Comparison of ENCODE assay signal across 17 mouse cellular contexts in the genomic region with DNA sequence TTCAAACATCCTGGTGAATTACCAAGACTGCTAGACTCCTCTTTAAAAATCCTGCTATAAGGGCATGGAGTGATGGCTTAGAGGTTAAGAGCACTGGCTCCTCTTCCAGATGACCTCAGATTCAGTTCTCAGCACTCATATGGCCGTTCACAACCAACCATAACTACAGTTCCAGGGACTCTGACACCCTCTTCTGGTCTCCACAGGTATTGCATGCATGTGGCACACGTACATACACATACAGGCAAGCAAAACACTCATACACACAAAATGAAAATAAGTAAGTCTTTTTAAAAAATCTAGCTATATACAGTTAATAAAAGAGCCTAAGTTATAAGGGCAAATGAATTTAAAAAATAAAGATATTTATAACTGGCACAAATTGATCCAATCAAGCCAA.
DNase-seq lines count a peak whose midpoint lies in the region; TF ChIP-seq lines count a peak whose summit lies in the region.
"Had no signal": no experiment of that assay in that cellular context is flagged by ENCODE, and none has a peak within 500 bp of the region (broad histone marks: within the 10 kb centered on the region; RNA-seq: fewer than 3 reads in every experiment).

No protein-coding gene starts in this region.

- no peak for TF ChIP-seq RAD21 in MEL (IDR thresholded peaks at IDR 0.05; ENCODE audit: low read depth, low read length)

- H3K79me2 ChIP-seq in MEL (ENCODE audit: control insufficient read depth, insufficient read depth, low read length, poor library complexity), result no peaks in the 10 kb centered on the region

- no peaks in the 10 kb centered on the region for H3K4me1 ChIP-seq in MEL (ENCODE audit: control insufficient read depth in 1 of 2, insufficient read depth in 2 of 2, low read length in 2 of 2)

- H3K27ac ChIP-seq in layer of hippocampus, adult 2 months, result no peak overlapping the region
- H3K27ac ChIP-seq in MEL (ENCODE audit: control insufficient read depth, low read depth, low read length), result no peak overlapping the region
- H3K27ac ChIP-seq: embryonic facial prominence, embryonic 13.5 days; forebrain, embryonic 15.5 days; hindbrain, embryonic 12.5 days had no signal

- TF ChIP-seq CTCF in layer of hippocampus, adult 2 months (conservative IDR thresholded peaks at IDR 0.05), result peak; percentile 60
- TF ChIP-seq CTCF in MEL (IDR thresholded peaks at IDR 0.05 in 2 of 3, conservative IDR thresholded peaks at IDR 0.05 in 1 of 3; ENCODE audit: control insufficient read depth in 1 of 3, insufficient read depth in 1 of 3, low read depth in 2 of 3, low read length in 3 of 3, poor library complexity in 1 of 3, severe bottlenecking in 1 of 3), result peak; percentile 8 to 36 (median 9); a peak in 3 of 6 replicates

- H3K9me3 ChIP-seq in MEL (replicated peaks; ENCODE audit: insufficient read depth, low read length), result no peaks in the 10 kb centered on the region
- H3K9me3 ChIP-seq: embryonic facial prominence, embryonic 13.5 days; forebrain, embryonic 15.5 days; hindbrain, embryonic 12.5 days had no signal

- no peak for DNase-seq in layer of hippocampus, adult 2 months (ENCODE audit: low spot score in 2 of 2)
- DNase-seq in layer of hippocampus, postnatal 36 days, result no peak
- DNase-seq in 3T3-L1 (ENCODE audit: low read depth, low spot score), result peak; percentile 10
- DNase-seq in 416B (ENCODE audit: low read depth), result peak; percentile 8
- DNase-seq in MEL (ENCODE audit: low read depth, low spot score), result peak; percentile 8
- no peak for DNase-seq in Muller cell, postnatal 12 days (ENCODE audit: inconsistent ontology term)
- no peak for DNase-seq in adrenal gland, postnatal 4 days (ENCODE audit: low spot score in 2 of 2)
- DNase-seq: adrenal gland, adult 2 months; cerebellum, adult 11 months; cerebellum, postnatal 14 days; heart, postnatal 10 days; midbrain, embryonic 14.5 days; thymus, postnatal 25 days had no signal

- no peak overlapping the region for H3K4me3 ChIP-seq in layer of hippocampus, adult 2 months
- H3K4me3 ChIP-seq in MEL (ENCODE audit: control insufficient read depth in 1 of 2, insufficient read depth in 1 of 2, low read depth in 2 of 2, low read length in 2 of 2), result no peak overlapping the region
- H3K4me3 ChIP-seq: embryonic facial prominence, embryonic 13.5 days; forebrain, embryonic 15.5 days; hindbrain, embryonic 12.5 days; myocyte had no signal

- no peak for TF ChIP-seq EP300 in MEL (IDR thresholded peaks at IDR 0.05; ENCODE audit: low read depth in 1 of 2, low read length in 2 of 2)

- H3K9ac ChIP-seq in MEL (ENCODE audit: control insufficient read depth, low read depth, low read length, poor library complexity, severe bottlenecking), result no peak overlapping the region
- H3K9ac ChIP-seq: embryonic facial prominence, embryonic 13.5 days; forebrain, embryonic 15.5 days; hindbrain, embryonic 12.5 days had no signal

- TF ChIP-seq POLR2A in MEL (IDR thresholded peaks at IDR 0.05; ENCODE audit: control insufficient read depth in 1 of 2, insufficient read depth in 1 of 2, low read depth in 1 of 2, low read length in 2 of 2, poor library complexity in 1 of 2), result no peak

- no peaks in the 10 kb centered on the region for H3K36me3 ChIP-seq in MEL (ENCODE audit: control insufficient read depth in 1 of 2, insufficient read depth in 2 of 2, low read length in 2 of 2)
- H3K36me3 ChIP-seq: embryonic facial prominence, embryonic 13.5 days; forebrain, embryonic 15.5 days; hindbrain, embryonic 12.5 days had no signal

- no peaks in the 10 kb centered on the region for H3K27me3 ChIP-seq in MEL (ENCODE audit: control insufficient read depth in 1 of 2, insufficient read depth in 2 of 2, low read length in 2 of 2)
- H3K27me3 ChIP-seq: embryonic facial prominence, embryonic 13.5 days; forebrain, embryonic 15.5 days; hindbrain, embryonic 12.5 days had no signal

TF ChIP-seq in MEL, 35 proteins besides CTCF, POLR2A, EP300 and RAD21:
- TF ChIP-seq SMC3 (IDR thresholded peaks at IDR 0.05; ENCODE audit: low read depth, low read length), result peak; percentile 6; the same call in 1 of the 2 replicates
- no peak for TF ChIP-seq NRF1 (IDR thresholded peaks at IDR 0.05; ENCODE audit: insufficient read depth, low read depth, low read length, poor library complexity, severe bottlenecking)
TF ChIP-seq in MEL: peak in this region for 1.

Comparison
In these comparisons a context has a peak if more than half of its experiments do, and no peak if none do; other contexts are left out.
1. DNase-seq: peak in 3T3-L1 (single experiment), 416B (single experiment) and MEL (single experiment); none in layer of hippocampus, adult 2 months (0 of 2), layer of hippocampus, postnatal 36 days (0 of 2), Muller cell, postnatal 12 days (single experiment) and adrenal gland, postnatal 4 days (0 of 2).